Mouse (Mus musculus): ENCODE results near the gene Fam110c.

GRCm38 (mm10) chr12:31056291-31056864 lies 17.3 kb upstream of the Fam110c start:
- TF ChIP-seq CTCF (IDR thresholded peaks at IDR 0.05; ENCODE audit: borderline replicate concordance, insufficient read depth, low read length) (no peak), POLR2A (IDR thresholded peaks at IDR 0.05; ENCODE audit: low read depth, low read length) (no peak)
